Mouse (Mus musculus): ENCODE measurements around the gene Ttc28.
"Not testable (repeated sequence)": the region's sequence is repeated elsewhere in the genome, so short reads cannot be mapped to it uniquely, and the experiment has no call there.

Gene Ttc28

DNA sequence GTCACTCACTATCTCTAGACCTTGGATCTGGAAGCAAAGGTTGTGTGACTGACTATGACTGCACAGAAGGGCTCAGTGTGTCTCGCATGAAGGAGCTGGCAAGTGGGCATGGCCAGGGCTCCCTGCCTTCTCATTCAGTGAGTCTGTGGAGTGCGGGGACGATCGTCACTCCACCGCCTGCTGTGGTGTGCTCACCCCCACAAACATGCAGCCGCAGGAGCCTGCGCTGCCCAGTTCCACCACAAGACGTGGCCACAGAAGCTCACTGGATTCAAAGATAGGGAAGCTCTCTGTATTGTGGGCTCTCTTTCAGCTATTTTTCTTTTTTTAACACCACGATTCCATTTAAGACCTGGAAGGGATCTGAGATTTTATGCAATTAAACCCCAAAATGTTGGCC lies 374.8 kb downstream of the Ttc28 start:
- no peak for DNase-seq

DNA sequence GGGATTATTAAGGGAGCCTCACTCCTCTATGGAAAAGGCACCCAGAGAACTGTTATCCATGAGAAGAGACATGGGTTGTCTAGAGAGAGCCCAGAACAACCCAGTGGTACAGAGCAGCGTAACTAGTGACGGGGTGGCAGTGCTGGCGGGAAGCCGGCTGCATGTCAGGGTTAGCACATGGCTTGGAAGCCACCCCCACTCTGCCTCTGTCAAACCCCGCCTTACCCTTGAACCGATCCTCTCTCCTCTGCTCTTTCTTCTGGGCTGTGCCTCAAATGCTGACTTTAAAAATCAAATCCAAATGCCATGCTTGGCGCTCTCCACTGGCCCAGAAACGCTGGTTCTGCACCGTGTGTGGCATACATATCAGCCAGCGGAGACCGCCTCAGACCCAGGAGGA lies 375.2 kb downstream of the Ttc28 start:
- DNase-seq, result no peak

DNA sequence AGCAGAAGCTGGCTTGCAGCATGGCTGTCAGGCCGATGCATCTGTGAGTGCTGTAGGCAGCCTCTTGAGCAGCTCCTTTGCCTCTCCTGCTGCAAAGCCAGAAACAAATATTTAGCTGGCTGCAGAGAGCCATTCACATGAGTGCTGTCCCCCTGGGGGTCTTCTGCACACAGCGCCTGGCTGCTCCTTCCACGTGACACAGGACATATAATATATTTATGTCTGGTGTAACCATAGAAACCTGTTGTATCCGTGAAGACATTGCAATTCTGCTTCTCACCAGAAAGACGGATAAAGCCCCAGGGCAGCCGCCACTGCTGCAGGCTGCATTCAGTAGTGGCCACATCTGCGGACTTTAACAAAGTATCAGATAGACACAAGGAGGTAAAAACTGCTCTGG lies 376.6 kb downstream of the Ttc28 start:
- no peak for DNase-seq

DNA sequence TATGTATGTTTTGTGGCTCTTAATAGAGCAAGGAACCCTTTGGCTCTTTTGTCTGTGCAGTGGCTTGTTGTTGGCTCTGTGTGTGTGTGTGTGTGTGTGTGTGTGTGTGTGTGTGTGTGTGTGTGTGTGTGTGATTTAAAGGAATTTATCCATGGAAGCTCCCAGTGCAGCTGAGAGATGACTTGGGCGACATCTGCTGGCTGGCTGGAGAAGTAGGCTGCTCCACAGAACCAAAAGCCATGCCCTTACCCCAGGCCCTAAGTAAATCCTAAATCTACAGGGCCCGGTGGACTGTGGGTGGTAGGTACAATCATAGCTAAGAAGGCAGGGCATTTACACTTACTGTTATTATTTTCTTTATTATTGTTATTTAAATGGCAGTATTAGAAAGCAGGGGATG lies 377.5 kb downstream of the Ttc28 start:
- peak; percentile 68 for DNase-seq

DNA sequence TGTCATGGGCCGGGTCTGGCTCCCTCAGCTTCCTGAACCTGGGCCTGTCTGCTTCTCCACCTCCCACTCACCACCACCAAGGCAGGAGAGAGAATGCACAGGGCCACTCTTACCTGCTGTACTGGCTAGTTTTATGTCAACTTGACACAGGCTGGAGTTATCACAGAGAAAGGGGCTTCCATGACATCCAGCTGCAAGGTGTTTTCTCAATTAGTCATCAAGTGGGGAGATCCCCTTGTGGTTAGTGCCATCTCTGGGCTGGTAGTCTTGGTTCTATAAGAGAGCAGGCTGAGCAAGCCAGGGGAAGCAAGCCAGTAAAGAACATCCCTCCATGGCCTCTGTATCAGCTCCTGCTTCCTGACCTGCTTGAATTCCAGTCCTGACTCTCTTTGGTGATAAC lies 381.6 kb downstream of the Ttc28 start:
- not testable (repeated sequence) for DNase-seq

DNA sequence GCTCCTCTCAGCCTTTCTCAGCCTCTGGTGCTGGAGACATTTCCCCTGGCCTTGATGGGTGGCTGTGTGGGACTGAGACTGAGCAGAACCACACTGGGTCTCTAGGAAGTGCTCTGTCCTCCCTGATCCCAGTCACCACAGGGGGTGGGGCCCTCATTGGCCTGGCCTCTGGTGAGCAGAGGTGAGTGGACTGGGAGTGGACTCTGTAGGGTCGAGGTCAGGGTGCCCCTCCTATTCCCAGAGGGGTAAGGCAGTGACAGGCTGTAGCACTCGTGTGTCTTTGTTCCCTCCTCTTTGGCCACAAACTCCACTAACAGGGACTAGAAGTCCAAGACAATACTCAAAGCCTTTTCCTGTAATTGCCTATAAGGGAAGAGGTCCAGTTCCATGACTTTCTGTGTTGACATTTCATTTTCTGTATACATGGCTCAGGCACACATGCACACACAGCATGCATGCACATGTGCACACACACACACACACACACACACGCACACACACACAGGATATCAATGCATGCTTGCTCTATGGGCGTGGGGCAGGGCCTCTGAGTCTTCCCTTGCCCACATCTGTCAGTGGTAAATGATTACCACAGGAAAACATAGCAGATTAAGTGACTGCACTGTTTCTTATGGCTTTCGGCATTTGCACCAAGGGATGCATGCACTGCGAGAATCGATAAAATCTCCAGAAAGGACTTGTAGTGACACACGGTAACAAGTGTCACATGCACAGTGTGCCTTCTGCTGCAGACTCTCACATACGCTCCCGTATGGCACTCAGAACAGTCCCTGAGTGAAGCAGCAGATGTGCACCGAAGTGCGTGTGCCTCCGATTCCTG lies 382.4 kb downstream of the Ttc28 start:
- no peak for DNase-seq

DNA sequence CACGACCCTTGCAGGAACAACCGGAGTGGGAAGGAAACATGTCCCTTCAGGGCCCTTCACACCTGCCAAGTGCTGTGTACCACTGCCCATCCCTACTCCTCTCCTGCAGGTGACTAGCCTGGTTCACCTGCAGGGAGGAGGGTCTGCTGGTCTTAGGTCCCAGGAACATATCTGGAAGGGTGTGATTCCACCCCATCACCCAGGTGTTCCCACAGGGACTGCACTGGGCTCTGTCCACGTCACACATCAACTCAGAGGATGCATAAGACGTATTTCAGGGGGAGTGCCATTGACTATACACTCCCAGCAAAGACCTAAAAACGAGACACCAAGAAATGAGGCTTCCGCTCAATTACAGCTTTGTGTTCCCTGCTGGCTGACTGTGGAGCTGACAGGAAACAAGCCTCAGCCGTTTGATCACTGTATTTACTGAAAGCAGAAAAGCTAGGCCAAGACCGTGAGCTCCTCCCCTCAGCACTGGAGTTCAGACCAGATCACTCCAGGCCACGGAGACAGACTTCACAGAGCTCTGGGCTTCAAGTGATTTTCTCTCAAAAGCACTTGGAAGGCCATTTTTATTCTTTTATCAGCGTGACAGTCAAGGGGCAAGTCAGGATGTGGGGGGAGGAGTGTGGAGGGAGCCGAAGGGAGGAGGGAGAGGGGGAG lies 383.1 kb downstream of the Ttc28 start:
- DNase-seq, result no peak

DNA sequence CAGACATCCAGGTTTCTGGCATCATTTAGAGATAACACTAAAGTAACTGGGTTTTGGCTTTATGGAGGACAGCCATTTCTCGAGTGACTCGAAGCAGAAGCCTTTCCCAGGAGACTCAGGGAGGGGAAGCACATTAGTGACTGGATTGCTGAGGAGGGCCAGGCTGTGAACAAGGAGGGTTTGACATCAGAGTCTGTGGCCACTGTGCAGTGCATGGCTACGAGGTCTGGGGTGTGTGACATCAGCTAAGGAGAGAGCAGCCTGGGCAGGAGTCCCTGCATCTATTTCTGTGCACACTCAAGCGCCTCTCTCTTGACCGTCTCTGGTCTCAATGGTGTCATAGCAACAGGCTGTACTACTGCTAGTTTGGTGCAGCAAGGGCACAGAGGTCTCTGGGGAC lies 383.8 kb downstream of the Ttc28 start:
- no peak for DNase-seq

DNA sequence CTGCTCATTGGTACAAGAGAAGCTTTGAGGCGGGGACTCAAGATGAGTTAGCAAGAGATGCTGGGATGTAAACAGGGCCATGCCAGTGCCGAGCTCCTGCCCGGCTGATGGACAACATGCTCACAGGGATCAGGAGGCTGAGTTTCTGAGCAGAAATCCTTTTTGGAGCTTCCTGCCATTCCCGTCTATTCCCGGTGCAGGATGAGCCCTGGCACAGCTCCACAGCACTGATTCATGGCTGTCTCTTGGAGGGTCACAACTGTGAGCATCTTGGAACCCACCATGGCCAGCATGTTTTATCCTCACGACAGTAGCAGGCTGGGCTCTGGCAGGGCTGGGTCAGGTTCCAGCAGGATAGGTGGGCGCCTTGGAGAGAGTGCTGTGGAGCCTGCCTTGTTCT lies 384.9 kb downstream of the Ttc28 start:
- DNase-seq, result no peak

DNA sequence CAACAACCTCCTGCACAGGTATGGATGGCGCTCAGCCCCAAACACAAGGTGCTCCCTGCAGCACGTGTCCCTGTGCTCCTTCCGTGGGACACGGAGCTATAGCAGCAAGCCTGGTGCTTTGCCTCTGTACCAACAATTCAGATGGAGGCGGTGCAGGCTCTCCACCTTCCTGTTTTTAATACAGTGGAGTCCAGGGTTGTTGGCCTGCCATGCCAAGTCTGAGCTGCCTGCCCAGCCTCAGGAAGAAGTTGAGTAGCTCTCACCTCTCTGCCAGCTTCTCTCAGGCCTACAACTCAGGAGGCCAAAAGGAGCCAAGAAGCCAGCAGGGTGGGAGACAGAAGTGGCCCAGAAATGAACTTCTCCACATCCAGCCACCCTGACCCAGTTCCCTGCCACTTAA lies 387.1 kb downstream of the Ttc28 start:
- no peak for DNase-seq

DNA sequence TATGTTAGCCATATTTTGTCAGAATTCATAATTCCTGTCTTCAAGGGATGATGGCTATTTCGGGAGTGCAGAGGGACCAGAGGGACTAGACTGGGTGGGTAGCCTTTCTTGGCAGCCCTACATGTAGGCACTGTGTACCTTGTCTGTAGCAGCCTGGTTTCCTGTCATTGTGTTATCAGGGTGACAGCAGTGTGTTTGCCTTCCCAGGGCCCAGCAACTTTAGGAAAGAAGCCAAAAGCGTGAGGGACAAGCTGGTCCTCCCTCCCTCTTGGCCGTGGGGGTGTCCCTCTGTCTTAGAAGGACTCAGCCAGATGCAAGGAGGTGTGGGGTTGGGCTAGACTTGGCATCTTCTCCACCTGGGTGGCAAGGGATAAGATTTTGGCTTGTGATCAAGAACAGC lies 387.5 kb downstream of the Ttc28 start:
- no peak for DNase-seq

DNA sequence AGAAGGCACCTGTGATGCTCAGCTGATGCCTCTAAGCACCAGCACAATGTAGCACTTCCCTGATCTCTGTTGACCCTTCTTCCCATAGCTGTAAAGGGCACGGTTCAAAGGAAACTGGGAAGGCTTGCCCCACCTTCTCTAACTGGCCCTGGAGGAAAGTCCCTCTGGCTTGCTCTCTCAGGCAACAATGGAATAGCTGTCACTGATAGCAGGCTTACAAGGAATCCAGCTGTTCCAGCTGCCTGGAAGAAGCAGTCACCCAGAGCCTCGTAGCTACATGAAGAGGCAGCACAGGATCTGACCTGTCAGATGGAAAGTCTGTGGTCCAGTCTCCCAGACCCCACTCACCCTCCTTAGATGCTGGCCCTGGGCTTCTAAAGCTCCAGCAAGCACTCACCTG lies 389.2 kb downstream of the Ttc28 start:
- no peak for DNase-seq

DNA sequence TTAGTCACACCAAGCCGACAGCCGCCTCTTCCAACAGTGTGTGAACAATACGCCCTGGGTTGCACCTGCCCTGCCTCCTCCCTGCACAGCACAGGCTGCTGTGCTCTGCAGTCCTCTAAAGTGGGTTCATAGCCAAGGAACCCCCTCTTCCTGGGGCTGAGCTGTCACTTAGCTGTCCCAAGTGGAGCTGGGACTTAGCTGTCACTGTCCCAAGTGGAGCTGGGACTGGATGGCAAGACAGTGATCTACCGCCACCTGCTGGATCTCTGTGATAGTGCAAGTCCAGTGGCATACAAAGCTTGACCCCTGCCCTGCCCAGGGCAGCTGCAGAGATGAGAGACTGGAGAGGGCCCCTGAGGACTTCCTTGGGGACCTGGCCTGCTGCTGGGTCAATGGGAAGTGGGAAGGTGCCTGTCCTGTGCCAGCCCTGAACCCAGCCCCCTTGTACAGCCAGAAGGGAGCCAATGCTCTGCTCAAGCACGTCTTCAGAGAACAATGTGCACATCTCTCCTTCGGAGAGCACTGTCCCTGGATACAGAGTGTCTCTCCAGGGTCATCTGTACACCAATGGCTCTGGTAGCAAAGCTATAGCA lies 390.1 kb downstream of the Ttc28 start:
- peak; percentile 64 for DNase-seq

DNA sequence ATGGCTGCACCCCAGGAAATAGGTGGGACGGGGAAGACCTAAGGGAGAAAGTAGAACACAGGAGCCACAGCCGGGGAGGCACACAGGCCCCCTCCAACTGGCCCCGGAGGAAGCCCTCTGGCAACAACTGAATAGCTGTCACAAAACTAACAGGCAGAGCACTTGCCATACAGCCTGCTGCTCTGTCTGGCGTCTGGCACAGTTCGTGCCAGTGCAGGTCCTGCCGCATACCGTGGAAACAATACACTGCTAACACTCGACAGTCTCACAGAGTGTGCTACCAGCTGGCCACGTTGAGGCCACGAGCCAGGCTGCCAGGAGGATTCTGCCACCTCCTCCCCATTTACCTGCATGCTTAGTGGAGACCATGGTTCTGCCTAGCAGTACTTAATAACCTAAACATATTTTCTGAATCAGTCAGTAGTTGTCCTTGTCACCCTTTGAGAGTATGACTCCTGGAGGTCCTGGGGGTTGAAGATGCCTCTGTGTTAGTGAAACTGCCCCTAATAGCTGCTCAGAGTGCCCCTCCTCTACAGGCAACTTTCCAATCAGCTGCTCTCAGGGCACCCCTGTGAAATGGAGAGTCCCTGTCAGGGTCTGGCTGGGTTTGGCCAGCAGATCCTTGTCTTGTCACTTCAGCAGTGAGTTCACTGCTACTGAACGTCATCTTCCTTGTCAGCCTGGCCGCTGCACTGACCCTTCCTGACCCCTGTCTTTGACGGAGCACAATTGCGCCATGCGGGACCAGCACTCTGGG lies 390.8 kb downstream of the Ttc28 start:
- no peak for DNase-seq

DNA sequence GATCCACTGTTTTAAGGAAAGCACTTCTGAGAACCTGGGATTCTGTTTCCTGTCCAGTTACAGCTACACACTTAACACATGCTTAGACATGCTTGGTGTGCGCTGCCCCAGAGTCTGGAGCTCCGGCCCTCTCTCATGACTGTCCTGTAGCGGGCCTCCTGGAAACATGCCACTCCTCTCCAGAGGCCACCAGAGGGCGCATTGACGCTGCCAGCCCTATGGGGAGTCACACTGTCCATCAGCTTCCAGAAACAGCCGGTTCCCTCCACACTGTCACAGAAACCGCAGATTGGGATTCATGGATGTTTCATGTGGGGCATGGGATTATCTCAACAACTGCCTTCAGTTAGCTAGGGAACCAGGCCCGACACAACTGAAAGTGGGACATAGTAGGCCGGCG lies 394.0 kb downstream of the Ttc28 start:
- DNase-seq, result peak; percentile 77

DNA sequence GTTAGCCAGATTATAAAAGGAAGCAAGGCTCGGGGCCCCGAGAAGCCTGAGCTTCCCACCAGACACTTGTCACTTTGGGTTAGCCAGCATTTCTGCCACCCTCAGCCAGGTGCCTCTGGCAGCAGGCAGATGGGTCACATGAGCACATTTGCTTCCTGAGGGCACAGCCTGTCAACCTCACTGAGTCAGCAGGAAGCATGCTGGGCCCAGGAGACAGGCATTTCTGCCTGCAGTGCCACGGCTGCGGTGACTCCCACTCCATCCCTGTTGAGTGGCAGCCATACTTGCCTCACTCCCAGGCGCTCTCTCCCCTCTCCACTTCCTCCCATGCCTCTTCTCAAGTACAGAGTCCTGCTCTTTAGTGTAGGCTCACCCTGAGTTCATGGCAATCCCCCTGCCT lies 395.3 kb downstream of the Ttc28 start:
- DNase-seq, result no peak

DNA sequence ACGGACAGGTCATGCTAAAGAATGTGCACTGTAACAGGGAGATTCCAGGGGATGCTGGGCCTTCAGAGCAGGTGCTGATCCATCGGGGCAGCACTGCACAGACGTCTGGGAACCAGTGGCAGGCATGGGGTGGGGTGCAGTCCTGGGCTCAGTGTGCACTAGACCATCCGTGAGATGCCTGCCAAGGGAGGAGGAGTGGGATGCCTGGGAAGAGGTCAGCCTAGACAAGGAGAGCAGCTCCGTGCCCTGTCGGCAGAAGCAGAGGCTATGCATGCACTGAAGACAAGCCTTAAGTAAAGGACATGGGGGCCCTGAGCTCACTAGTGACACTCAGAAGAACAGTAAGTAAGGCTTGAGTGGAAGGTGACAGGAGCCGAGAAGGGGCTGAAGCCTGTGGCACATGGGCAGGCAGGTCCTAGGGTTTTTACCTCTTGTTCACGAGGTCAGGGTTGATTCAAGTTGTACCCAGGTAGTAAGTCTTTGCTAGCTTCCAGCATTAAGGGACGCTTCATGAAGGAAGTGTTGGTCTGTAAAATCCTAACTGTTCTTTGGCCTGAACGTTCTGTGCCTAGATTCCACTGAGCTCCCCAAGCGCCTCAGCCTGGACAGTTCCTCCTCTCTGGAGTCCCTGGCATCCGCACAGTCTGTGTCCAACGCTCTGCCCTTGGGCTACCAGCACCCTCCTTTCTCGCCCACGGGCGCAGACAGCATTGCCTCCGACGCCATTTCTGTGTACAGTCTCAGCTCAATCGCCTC lies 405.0 kb downstream of the Ttc28 start:
- DNase-seq, result no peak

DNA sequence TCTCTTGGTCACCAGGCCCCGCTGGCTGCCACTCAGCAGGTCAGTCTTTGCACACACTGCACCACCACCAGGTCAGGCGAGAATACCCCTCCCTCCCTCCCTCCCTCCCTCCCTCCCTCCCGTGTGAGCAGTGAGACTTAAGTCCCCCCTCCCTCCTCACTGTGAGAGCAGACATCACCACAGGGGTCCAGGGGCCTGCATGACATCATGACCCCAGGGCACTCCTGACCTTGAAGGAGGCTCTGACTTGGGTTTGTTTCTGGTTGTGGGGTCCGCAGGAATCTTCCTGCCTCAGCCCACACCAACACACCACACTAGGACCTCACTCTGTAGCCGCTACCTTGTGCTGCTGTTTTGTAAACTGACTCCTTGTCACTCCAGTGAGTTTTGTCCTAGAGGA lies 408.0 kb downstream of the Ttc28 start:
- DNase-seq, result no peak

DNA sequence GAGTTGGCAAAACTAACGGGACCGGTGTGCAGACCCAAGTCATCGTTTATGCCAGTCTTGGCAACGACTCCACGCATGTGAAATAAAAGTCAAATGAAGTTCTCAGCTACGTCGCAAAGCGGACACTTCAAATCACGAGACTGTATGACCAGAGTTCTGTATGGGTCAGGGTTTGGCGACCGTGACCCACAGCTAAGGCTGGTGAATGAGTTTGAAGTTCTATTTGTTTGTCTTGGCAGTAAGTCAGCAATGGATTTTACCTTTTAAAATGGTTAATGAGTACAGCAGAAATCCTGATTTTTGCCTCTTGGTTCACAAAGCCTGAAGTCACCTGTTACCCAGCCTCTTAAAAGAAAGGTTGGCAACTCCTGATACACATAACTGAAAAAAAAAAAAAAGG lies 408.9 kb downstream of the Ttc28 start:
- no peak for DNase-seq

DNA sequence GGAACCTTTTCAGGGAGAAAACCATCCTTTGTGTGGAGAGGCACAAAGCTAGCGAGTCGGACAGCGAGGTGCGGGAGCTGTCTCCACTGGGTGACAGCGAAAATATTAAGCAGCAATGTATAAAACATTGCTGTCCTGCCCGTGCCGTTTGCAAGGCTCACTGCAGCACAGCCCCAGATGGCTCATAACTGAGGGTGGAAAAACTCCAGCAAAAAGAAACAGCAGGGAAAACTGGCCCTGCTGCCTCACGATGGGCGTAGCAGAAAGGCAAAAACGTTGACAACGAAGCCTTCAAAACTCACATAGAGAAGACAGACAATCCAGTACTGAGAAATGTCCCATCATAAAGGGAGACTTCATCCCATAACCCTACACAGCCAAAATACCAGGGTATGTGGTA lies 410.5 kb downstream of the Ttc28 start:
- no peak for DNase-seq

DNA sequence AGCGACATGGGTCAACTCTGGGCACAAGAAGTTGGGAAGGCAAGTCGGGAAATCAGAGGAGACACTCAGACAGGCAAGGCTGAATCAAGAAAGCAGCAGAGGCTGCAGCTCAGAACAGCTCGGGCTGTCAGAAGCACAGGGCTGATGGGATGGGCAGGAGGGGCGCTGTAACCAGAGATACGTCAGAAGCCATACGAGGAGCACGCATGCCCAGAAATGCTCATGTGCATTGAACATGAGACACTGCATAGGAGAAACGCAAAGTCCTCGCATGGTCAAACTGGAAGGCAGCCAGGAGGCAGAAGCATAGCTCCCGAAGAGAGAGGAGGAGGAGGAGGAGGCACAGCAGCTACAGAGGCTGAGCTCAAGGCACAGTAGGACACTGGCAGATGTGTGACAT lies 412.0 kb downstream of the Ttc28 start:
- peak; percentile 25 for DNase-seq

DNA sequence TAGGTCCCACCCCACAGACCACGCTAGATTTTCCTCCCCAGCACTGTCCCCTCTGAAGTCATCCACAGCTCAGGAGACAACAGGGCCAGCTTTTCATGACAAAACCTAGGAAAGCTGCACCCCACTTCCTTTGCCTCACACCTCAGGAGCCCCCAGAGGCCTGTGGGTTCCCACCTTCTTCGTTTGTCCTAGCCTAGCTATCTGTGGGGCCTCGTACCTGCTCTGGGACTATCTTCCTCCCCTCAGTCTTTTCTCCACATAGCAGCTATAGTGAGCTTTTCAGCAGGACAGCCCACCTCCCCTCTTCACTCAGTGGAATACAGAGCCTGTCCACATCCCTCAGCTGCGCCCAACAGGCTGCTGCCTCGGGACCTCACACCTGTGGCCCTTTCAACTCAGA lies 418.2 kb downstream of the Ttc28 start:
- no peak for DNase-seq

DNA sequence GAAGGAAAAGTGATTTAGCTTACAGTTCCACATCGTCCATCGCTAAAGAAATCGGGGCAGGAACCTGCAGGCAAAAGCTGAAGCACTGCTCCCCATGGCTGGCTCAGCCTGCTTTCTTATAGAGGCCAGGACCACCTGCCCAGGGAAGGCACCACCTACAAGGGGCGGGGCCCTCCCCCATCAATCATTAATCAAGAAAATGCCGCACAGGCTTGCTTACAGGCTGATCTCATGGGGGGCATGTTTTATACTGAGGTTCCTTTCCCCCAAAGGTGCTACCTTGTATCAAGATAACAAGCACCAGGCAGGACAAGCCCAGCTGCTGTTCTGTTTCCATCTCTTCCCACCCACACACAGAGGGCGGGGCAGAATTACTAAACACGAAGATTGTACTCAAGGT lies 419.1 kb downstream of the Ttc28 start:
- DNase-seq, result no peak

Data from cerebellum, adult 9-11 months (tissue).